Mouse (Mus musculus) midbrain, embryonic 11.5 days (tissue): ENCODE measurements around the gene Supv3l1. TPM values are rescaled to one million over a fixed set of nuclear protein-coding genes. Genes with fewer than 3 reads are reported as not detected.
A peak's percentile ranks its signal among the peaks of the same experiment; 100 is the strongest.
"Not testable (repeated sequence)": the region's sequence is repeated elsewhere in the genome, so short reads cannot be mapped to it uniquely, and the experiment has no call there.

Source experiments
- ATAC-seq: fragments of 200-750 bp; cut with Nextera tagmentation; 2 replicates; pipeline ENCODE4 v1.8.0; 2017; ENCODE audit warnings: moderate TSS enrichment, moderate library complexity; ENCODE audit not compliant: low FRiP score
- DNase-seq: peaks from one replicate; pipeline ENCODE4 v3.0.0; 2015; ENCODE audit warnings: low spot score; ENCODE audit errors: missing footprints
- H3K27ac ChIP-seq: fragments of 300-500 bp; sonication (generic); 2 replicates; pipeline ENCODE4 v1.5.1; 2014; ENCODE audit warnings: low read depth, low read length
- H3K27me3 ChIP-seq: fragments of 300-500 bp; sonication (generic); 2 replicates; pipeline ENCODE4 v1.6.1; 2014; ENCODE audit warnings: mild to moderate bottlenecking, low read length, moderate library complexity, mixed read lengths; ENCODE audit not compliant: control insufficient read depth, insufficient read depth
- H3K36me3 ChIP-seq: fragments of 300-500 bp; sonication (generic); 2 replicates; pipeline ENCODE4 v1.6.1; 2014; ENCODE audit warnings: mild to moderate bottlenecking, low read length, moderate library complexity, mixed read lengths; ENCODE audit not compliant: control insufficient read depth, insufficient read depth
- H3K4me1 ChIP-seq: fragments of 300-500 bp; sonication (generic); 2 replicates; pipeline ENCODE4 v1.6.1; 2014; ENCODE audit warnings: low read length; ENCODE audit not compliant: control insufficient read depth, insufficient read depth
- H3K4me2 ChIP-seq: fragments of 300-500 bp; sonication (generic); 2 replicates; pipeline ENCODE4 v1.6.1; 2014; ENCODE audit warnings: mild to moderate bottlenecking, moderate library complexity
- H3K4me3 ChIP-seq: fragments of 300-500 bp; sonication (generic); 2 replicates; pipeline ENCODE4 v1.5.1; 2014; ENCODE audit warnings: low read depth, low read length
- H3K9ac ChIP-seq: fragments of 300-500 bp; sonication (generic); 2 replicates; pipeline ENCODE4 v1.6.1; 2014; ENCODE audit warnings: low read length
- H3K9me3 ChIP-seq: fragments of 300-500 bp; sonication (generic); 2 replicates; pipeline ENCODE4 v1.6.1; 2016; ENCODE audit warnings: low read length; ENCODE audit not compliant: control insufficient read depth
- WGBS: fragments of 180-500 bp; shearing (Covaris S2); extraction: QIAGEN DNeasy Blood & Tissue Kit; methylation state at CpG from one replicate; pipeline ENCODE4 v1.1.7; 2014; 5-methylcytosine and 5-hydroxymethylcytosine counted together
- polyA plus RNA-seq: library from polyadenylated mRNA; unstranded; fragments of >200 nt; fragmentation: Nextera tagmentation; extraction: Ambion mirVana; gene quantifications from 2 replicates; pipeline ENCODE4 v1.2.1, GENCODE M21; 2014

Gene Supv3l1
- polyA plus RNA-seq, 1 experiment from 2014 or later, result 29.1 TPM

- 71% methylated on average over 5 of the region's 5 CpGs for WGBS
- ATAC-seq (no peak), DNase-seq (no peak)
- Histone ChIP-seq H3K36me3 (no peaks in the 10 kb centered on the region), H3K27me3 (no peaks in the 10 kb centered on the region), H3K4me3 (no peak overlapping the region), H3K4me1 (no peaks in the 10 kb centered on the region), H3K27ac (no peak overlapping the region), H3K9me3 (no peaks in the 10 kb centered on the region), H3K9ac (no peak overlapping the region), H3K4me2 (no peak overlapping the region)
Observed at GRCm38 (mm10) chr10:62471105-62471504, 21.6 kb upstream of the Supv3l1 start.

GRCm38 (mm10) chr10:62469736-62470135 lies 20.2 kb upstream of the Supv3l1 start:
- Histone ChIP-seq H3K9ac (no peak overlapping the region), H3K36me3 (no peaks in the 10 kb centered on the region), H3K4me1 (no peaks in the 10 kb centered on the region), H3K27ac (no peak overlapping the region), H3K27me3 (no peaks in the 10 kb centered on the region), H3K9me3 (no peaks in the 10 kb centered on the region), H3K4me3 (no peak overlapping the region), H3K4me2 (no peak overlapping the region)
- ATAC-seq, result no peak
- WGBS, result 94% methylated on average over 4 of the region's 4 CpGs
- DNase-seq, result no peak

- no peaks in the 10 kb centered on the region; the same call in 1 of the 2 replicates for H3K36me3 ChIP-seq
- H3K4me3 ChIP-seq, result no peak overlapping the region
- no peak overlapping the region for H3K4me2 ChIP-seq
- DNase-seq (no peak), ATAC-seq (no peak)
- H3K9me3 ChIP-seq, result no peaks in the 10 kb centered on the region
- H3K27me3 ChIP-seq, result no peaks in the 10 kb centered on the region
- H3K9ac ChIP-seq, result no peak overlapping the region
- no peak overlapping the region for H3K27ac ChIP-seq
- H3K4me1 ChIP-seq, result no peaks in the 10 kb centered on the region
Observed at GRCm38 (mm10) chr10:62461321-62461720, 11.8 kb upstream of the Supv3l1 start.

GRCm38 (mm10) chr10:62452001-62452400 lies 2.5 kb upstream of the Supv3l1 start:
- not testable (repeated sequence) for H3K27me3 ChIP-seq, H3K27ac ChIP-seq, H3K4me2 ChIP-seq, DNase-seq, H3K36me3 ChIP-seq, H3K9ac ChIP-seq, H3K9me3 ChIP-seq, H3K4me3 ChIP-seq, ATAC-seq, H3K4me1 ChIP-seq
- 80% methylated on average over 11 of the region's 11 CpGs for WGBS

GRCm38 (mm10) chr10:62450280-62450640 lies 722 bp upstream of the Supv3l1 start:
- ATAC-seq, result no peak; the same call in 1 of the 2 replicates
- Histone ChIP-seq H3K4me1 (peaks cover 10% of the 10 kb centered on the region), H3K4me2 (peak overlapping the region; percentile 61), H3K4me3 (peak overlapping the region; percentile 99), H3K9ac (peak overlapping the region; percentile 97), H3K9me3 (no peaks in the 10 kb centered on the region), H3K36me3 (peaks cover 5% of the 10 kb centered on the region), H3K27ac (no peak overlapping the region), H3K27me3 (no peaks in the 10 kb centered on the region)
- WGBS, result 36% methylated on average over 18 of the region's 18 CpGs
- DNase-seq, result no peak

- Histone ChIP-seq H3K4me3 (no peak overlapping the region), H3K4me1 (no peaks in the 10 kb centered on the region), H3K27ac (no peak overlapping the region), H3K9me3 (no peaks in the 10 kb centered on the region), H3K36me3 (peaks cover 27% of the 10 kb centered on the region), H3K4me2 (no peak overlapping the region), H3K9ac (no peak overlapping the region), H3K27me3 (no peaks in the 10 kb centered on the region)
- 93% methylated on average over 5 of the region's 5 CpGs for WGBS
- no peak for DNase-seq
- no peak for ATAC-seq
Observed at GRCm38 (mm10) chr10:62430427-62430826, 19.1 kb downstream of the Supv3l1 start.

GRCm38 (mm10) chr10:62425081-62425871 lies 24.3 kb downstream of the Supv3l1 start:
- Histone ChIP-seq H3K4me3 (no peak overlapping the region), H3K27me3 (no peaks in the 10 kb centered on the region), H3K27ac (no peak overlapping the region), H3K9me3 (no peaks in the 10 kb centered on the region), H3K4me1 (no peaks in the 10 kb centered on the region), H3K9ac (no peak overlapping the region), H3K4me2 (no peak overlapping the region), H3K36me3 (peaks cover 4% of the 10 kb centered on the region)
- DNase-seq (no peak), ATAC-seq (no peak)
- 47% methylated on average over 9 of the region's 9 CpGs for WGBS

- H3K36me3 ChIP-seq, result no peaks in the 10 kb centered on the region
- no peaks in the 10 kb centered on the region for H3K9me3 ChIP-seq
- DNase-seq, result no peak
- no peak within 1 kb of the TSS for H3K4me3 ChIP-seq
- no peak within 1 kb of the TSS for H3K9ac ChIP-seq
- H3K4me2 ChIP-seq, result no peak within 1 kb of the TSS
- H3K4me1 ChIP-seq, result no peaks in the 10 kb centered on the region
- 44% methylated on average over 15 of the region's 15 CpGs for WGBS
- no peak within 1 kb of the TSS for H3K27ac ChIP-seq
- no peak for ATAC-seq
- no peaks in the 10 kb centered on the region for H3K27me3 ChIP-seq
Observed at GRCm38 (mm10) chr10:62422255-62422654, 27.3 kb downstream of the Supv3l1 start, which contains the start of gene Hkdc1. Hkdc1 (minus strand) TSS chr10:62422491.

- Histone ChIP-seq H3K27ac (no peak overlapping the region), H3K4me3 (no peak overlapping the region), H3K9me3 (no peaks in the 10 kb centered on the region), H3K27me3 (no peaks in the 10 kb centered on the region), H3K36me3 (no peaks in the 10 kb centered on the region), H3K4me1 (no peaks in the 10 kb centered on the region), H3K9ac (no peak overlapping the region), H3K4me2 (no peak overlapping the region)
- DNase-seq (no peak), ATAC-seq (no peak)
- 87% methylated on average over 3 of the region's 3 CpGs for WGBS
Observed at GRCm38 (mm10) chr10:62421127-62421526, 28.4 kb downstream of the Supv3l1 start.
